Mouse (Mus musculus): ENCODE data around the gene Tsnax. TPM values are rescaled to one million over a fixed set of nuclear protein-coding genes. Genes with fewer than 3 reads are reported as not detected.

Tsnax gene
- polyA plus RNA-seq, 1 experiment from 2014 or later, result 71.4 TPM

DNA sequence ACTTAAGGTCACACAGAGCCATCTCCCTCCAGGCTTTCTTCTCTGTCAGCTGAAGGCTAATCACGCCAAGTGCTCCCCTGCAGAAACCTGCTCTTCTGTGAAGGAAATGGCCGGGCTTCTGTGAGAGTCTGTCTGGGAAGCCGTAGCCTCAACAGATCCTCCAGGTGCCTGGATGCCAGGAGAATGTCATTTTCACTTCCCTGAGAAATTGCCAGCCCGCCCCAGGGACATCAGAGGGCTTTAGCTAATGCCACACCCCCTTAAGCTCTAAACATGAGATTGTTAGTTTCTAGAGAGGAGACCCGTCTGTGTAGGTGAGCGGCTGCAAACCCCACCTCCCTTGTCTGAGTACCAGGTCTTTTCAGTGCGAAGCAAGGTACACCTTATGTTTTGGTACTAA is 56.5 kb downstream of the Tsnax start:
- Histone ChIP-seq H3K4me2 (no peak overlapping the region), H3K27me3 (replicated peaks) (no peaks in the 10 kb centered on the region), H3K27ac (no peak overlapping the region), H3K4me1 (peaks cover 11% of the 10 kb centered on the region; the same call in 1 of the 2 replicates), H3K36me3 (no peaks in the 10 kb centered on the region), H3K9me3 (replicated peaks) (no peaks in the 10 kb centered on the region), H3K9ac (no peak overlapping the region), H3K4me3 (no peak overlapping the region)
- no peak for ATAC-seq
- 65% methylated on average over 7 of the region's 7 CpGs for WGBS (ENCODE audit: insufficient replicate concordance)

DNA sequence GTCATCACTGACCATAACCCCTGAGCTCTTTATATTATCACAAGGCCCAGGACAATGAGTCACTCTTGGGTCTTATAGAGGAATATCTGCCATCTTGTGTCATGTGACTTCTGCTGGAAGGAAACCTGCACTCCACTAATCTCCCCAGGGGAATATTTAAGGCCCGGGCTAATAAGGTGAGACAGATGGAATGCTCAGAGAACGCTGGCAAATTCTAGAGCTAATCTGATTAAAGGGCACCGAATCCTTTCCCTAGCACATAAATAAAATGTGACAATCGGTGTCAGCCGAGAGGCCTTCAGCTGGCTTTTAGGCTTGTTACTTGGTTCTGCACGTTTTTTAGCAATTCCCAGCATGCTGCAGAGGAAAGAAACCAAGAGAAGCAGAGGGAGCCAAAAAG is 56.9 kb downstream of the Tsnax start:
- no peak overlapping the region for H3K4me2 ChIP-seq
- ATAC-seq, result no peak
- H3K27me3 ChIP-seq (replicated peaks), result no peaks in the 10 kb centered on the region
- H3K4me3 ChIP-seq, result no peak overlapping the region
- no peaks in the 10 kb centered on the region for H3K36me3 ChIP-seq
- no peaks in the 10 kb centered on the region for H3K9me3 ChIP-seq (replicated peaks)
- peaks cover 11% of the 10 kb centered on the region; the same call in 1 of the 2 replicates for H3K4me1 ChIP-seq
- no peak overlapping the region for H3K27ac ChIP-seq
- H3K9ac ChIP-seq, result no peak overlapping the region
- 71% methylated on average over 6 of the region's 6 CpGs for WGBS (ENCODE audit: insufficient replicate concordance)

DNA sequence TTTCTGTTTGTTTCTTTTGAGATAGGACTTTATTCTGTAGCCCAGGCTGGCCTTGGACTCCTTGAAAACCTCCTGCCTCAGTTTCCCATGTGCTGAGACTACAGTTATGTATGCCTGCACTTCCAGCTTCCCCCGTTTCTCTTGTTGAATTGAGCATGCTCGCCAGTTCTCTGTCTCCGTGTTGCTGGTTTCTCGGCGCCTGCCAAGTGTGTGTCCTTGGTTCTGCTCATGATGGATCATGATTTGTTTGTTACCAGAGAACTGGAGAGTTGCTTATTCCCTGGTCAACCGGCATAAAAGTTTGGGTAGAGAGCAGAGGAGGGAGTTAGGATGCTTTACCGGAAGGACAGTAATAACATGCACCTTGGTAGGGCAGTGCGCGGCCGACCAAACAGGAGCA is 61.3 kb downstream of the Tsnax start:
- no peak overlapping the region for H3K27ac ChIP-seq
- no peak overlapping the region for H3K4me3 ChIP-seq
- WGBS (ENCODE audit: insufficient replicate concordance), result 83% methylated on average over 10 of the region's 10 CpGs
- no peaks in the 10 kb centered on the region for H3K9me3 ChIP-seq (replicated peaks)
- H3K4me2 ChIP-seq, result no peak overlapping the region
- H3K27me3 ChIP-seq (replicated peaks), result no peaks in the 10 kb centered on the region
- no peaks in the 10 kb centered on the region for H3K4me1 ChIP-seq
- H3K36me3 ChIP-seq, result no peaks in the 10 kb centered on the region
- H3K9ac ChIP-seq, result no peak overlapping the region
- ATAC-seq, result no peak

DNA sequence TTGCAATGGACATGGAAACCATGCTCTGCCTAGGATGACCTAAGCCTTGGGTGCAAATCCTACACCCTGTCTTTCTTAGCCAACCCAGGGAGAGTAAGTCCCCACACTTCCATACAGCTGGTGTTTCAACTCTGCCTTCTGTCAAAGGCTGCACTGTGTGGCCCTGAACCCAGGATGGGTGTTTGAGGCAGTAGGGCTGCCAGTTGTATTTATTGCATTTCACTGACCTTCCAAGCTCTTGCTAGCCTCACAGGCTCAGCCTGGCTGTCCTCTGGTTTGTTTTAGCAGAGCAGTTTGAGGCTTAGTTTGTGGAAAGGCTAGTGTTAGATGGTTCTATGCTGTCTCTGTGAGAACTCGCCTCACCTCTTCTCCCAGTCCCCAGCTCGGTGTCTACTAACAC is 61.8 kb downstream of the Tsnax start:
- H3K4me3 ChIP-seq, result no peak overlapping the region
- H3K9me3 ChIP-seq (replicated peaks), result no peaks in the 10 kb centered on the region
- no peak overlapping the region for H3K27ac ChIP-seq
- WGBS (ENCODE audit: insufficient replicate concordance), result 74% methylated on average over 2 of the region's 2 CpGs
- H3K27me3 ChIP-seq (replicated peaks), result no peaks in the 10 kb centered on the region
- H3K36me3 ChIP-seq, result no peaks in the 10 kb centered on the region
- ATAC-seq, result no peak
- no peak overlapping the region for H3K4me2 ChIP-seq
- no peak overlapping the region for H3K9ac ChIP-seq
- H3K4me1 ChIP-seq, result no peaks in the 10 kb centered on the region

DNA sequence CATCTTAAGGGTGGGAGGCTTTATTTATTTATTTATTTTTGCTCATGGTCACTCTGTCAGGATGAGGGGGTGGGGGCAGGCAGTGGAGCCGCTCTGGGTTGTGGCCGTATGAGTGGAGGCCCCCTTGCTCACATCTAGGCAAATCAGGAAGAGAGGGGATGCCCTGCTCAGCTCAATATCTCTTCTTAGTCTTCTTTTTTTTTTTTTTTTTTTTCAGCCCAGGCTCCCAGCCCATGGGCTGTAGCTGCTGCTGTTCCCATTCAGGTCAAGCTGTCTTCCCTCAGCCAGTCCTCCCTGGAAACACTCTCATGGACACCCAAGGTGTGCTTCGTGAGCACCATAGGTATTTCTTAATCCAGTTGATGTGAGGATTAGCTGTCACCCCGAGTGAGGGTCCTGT is 62.6 kb downstream of the Tsnax start:
- Histone ChIP-seq H3K27ac (no peak overlapping the region), H3K36me3 (no peaks in the 10 kb centered on the region), H3K9me3 (replicated peaks) (no peaks in the 10 kb centered on the region), H3K4me2 (no peak overlapping the region), H3K9ac (no peak overlapping the region), H3K4me3 (no peak overlapping the region), H3K4me1 (peaks cover 2% of the 10 kb centered on the region; the same call in 1 of the 2 replicates), H3K27me3 (replicated peaks) (no peaks in the 10 kb centered on the region)
- 56% methylated on average over 4 of the region's 4 CpGs for WGBS (ENCODE audit: insufficient replicate concordance)
- ATAC-seq, result no peak

DNA sequence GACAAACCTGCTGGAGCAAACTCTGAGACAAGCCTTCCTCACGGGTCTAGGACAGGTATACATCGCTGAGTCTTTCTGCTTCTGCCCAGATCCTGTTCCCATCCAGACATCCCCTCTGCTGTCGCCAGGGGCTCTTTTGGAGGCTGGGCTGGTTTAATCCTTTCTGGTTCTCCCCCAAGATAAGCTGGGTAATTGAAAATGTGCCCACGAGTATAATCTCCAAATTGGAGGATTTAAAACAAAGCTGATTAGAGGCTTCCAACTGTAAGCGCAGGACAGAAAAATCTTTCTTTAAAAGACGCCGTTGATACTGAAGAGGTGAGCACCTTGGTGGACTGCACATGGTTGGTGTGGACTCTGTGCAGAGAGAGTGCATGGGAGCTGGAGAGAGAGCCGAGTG is 64.5 kb downstream of the Tsnax start:
- H3K9ac ChIP-seq, result no peak overlapping the region
- H3K9me3 ChIP-seq (replicated peaks), result no peaks in the 10 kb centered on the region
- H3K4me1 ChIP-seq, result peaks cover 8% of the 10 kb centered on the region; the same call in 1 of the 2 replicates
- ATAC-seq, result no peak
- H3K36me3 ChIP-seq, result no peaks in the 10 kb centered on the region
- H3K27me3 ChIP-seq (replicated peaks), result no peaks in the 10 kb centered on the region
- no peak overlapping the region for H3K27ac ChIP-seq
- H3K4me2 ChIP-seq, result no peak overlapping the region
- 65% methylated on average over 8 of the region's 8 CpGs for WGBS (ENCODE audit: insufficient replicate concordance)
- no peak overlapping the region for H3K4me3 ChIP-seq

DNA sequence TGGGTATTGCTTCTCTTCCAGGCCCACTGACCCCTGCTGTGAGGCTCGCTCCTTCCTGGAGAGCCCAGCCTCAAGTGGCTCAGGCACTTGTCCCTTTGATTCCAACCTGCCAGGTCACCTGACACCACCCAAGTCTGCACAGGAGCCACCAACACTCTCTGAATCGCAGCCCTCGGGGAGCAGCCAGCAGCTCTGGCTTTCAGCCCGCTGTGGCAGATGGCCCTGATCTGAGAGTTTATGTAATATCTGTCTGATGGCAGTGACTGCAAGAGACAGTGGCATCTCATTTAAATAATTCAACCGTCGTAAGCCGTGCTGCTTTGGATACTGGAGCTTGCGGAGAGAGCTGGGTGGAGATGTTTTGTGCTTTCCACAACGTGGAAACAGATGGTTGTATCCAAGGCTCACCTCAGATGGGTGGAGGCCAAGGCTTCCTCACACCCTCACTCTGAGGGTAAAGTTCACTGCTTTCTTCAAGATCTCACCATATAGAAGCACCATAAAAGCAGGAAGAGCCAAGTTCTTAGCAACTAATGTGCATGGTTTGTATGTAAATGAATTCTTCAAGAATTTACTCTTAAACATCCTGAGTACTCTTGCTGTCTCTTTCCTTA is 66.1 kb downstream of the Tsnax start:
- no peak overlapping the region for H3K9ac ChIP-seq
- no peak overlapping the region for H3K4me2 ChIP-seq
- 68% methylated on average over 9 of the region's 9 CpGs for WGBS (ENCODE audit: insufficient replicate concordance)
- no peak overlapping the region for H3K4me3 ChIP-seq
- peaks cover 13% of the 10 kb centered on the region for H3K4me1 ChIP-seq
- no peaks in the 10 kb centered on the region for H3K36me3 ChIP-seq
- no peak for ATAC-seq
- no peaks in the 10 kb centered on the region for H3K27me3 ChIP-seq (replicated peaks)
- no peaks in the 10 kb centered on the region for H3K9me3 ChIP-seq (replicated peaks)
- no peak overlapping the region for H3K27ac ChIP-seq

DNA sequence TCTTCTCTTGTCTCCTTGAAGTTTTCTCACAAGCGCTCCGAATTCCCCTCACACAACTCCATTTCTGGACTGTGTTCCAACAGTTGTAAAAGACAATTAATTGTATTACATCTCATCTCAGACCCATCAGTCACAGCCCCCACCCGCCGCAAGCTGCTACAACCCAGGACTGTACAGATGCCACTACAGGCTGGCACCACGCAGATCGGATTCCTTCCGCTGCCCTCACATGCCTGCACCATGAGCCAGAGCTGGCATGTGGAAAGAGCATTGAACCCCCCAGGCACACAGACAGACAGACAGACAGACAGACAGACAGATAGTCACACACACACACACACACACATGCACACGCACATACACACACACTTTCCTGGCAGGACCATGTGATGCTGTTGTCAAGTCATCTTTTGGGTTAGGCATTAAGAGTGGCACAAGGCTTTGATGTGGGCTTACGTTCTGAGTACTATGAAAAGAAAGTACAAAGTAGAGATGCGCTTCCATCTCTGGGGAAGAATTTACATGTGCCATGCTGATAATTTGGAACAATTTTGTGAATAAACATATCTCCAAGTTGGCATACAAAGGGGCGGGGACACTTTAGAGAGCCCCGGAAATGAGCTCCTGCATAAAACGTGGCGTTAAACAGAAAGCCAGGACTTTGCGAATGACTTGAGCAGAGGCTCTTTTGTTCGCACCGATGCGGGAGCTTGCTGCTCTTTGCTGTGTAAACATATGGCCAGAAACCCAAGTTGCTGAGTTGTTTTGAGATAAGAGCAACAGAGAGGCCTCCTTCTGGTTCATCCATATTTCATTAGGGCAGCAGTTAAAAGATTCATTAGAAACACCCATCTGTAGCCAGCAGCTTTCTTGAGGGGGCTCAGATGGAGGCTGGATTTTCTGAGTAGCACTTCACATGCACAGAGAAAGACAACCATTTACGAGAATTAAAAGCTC is 67.9 kb downstream of the Tsnax start:
- Histone ChIP-seq H3K27ac (no peak overlapping the region), H3K36me3 (no peaks in the 10 kb centered on the region), H3K9me3 (replicated peaks) (no peaks in the 10 kb centered on the region), H3K9ac (no peak overlapping the region), H3K4me3 (no peak overlapping the region), H3K27me3 (replicated peaks) (no peaks in the 10 kb centered on the region), H3K4me1 (peaks cover 16% of the 10 kb centered on the region), H3K4me2 (no peak overlapping the region)
- ATAC-seq, result no peak
- 66% methylated on average over 19 of the region's 19 CpGs for WGBS (ENCODE audit: insufficient replicate concordance)

DNA sequence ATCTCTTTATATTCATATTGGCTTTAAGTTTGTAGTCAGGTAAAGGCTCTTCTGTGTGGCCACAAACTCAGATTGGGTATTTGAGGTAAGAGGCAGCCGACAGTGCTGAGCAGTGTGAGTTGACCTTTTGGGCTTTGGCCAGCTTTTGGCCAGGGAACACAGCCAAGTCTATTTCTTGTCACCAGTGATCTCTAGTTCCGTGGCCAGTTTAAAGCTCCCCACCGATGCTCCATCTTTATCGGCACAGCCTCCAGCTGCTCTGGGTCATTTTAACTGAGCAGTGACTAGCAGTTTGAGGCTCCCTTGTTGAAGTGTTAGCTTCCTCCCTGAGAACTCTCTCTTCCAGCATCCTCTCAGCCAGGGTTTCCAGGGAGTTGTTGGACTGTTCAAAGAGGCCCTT is 70.9 kb downstream of the Tsnax start:
- H3K27ac ChIP-seq, result no peak overlapping the region
- H3K9ac ChIP-seq, result no peak overlapping the region
- H3K27me3 ChIP-seq (replicated peaks), result no peaks in the 10 kb centered on the region
- no peak overlapping the region for H3K4me2 ChIP-seq
- no peaks in the 10 kb centered on the region for H3K36me3 ChIP-seq
- WGBS (ENCODE audit: insufficient replicate concordance), result 52% methylated on average over 4 of the region's 4 CpGs
- no peak for ATAC-seq
- no peak overlapping the region for H3K4me3 ChIP-seq
- peaks cover 16% of the 10 kb centered on the region for H3K4me1 ChIP-seq
- no peaks in the 10 kb centered on the region for H3K9me3 ChIP-seq (replicated peaks)

Small RNAs within 50 kb of the gene (microRNA-seq; reads per million reads assigned to microRNA genes)
- not detected for gene Gm22197

Other genes with a start within 250 kb of the Tsnax start
- gene Trim67, start 219.9 kb upstream of the Tsnax start, polyA plus RNA-seq (2016; fragmentation: Nextera tagmentation; extraction: Ambion mirVana), result 0.01 and 0.05 TPM in 2 replicates
- gene Gnpat, start 150.0 kb upstream of the Tsnax start, polyA plus RNA-seq (2016; fragmentation: Nextera tagmentation; extraction: Ambion mirVana), result 62.3 and 66.2 TPM in 2 replicates
- gene 2810004N23Rik, start 149.9 kb upstream of the Tsnax start, polyA plus RNA-seq (2016; fragmentation: Nextera tagmentation; extraction: Ambion mirVana), result 39.6 and 40.8 TPM in 2 replicates
- 9.4 and 10.5 TPM in 2 replicates for gene Exoc8, start 115.3 kb upstream of the Tsnax start, polyA plus RNA-seq (2016; fragmentation: Nextera tagmentation; extraction: Ambion mirVana)
- gene Sprtn, start 115.1 kb upstream of the Tsnax start, polyA plus RNA-seq (2016; fragmentation: Nextera tagmentation; extraction: Ambion mirVana), result 11.1 and 12.4 TPM in 2 replicates
- gene Egln1, start 63.7 kb upstream of the Tsnax start, polyA plus RNA-seq (2016; fragmentation: Nextera tagmentation; extraction: Ambion mirVana), result 4.3 TPM in 2 replicates
- gene Disc1, start 41.2 kb downstream of the Tsnax start, polyA plus RNA-seq (2016; fragmentation: Nextera tagmentation; extraction: Ambion mirVana), result 0.56 and 0.92 TPM in 2 replicates

All from liver, embryonic 12.5 days (tissue).